Mouse (Mus musculus): ENCODE results near the gene Capn15. TPM values are rescaled to one million over a fixed set of nuclear protein-coding genes. Genes with fewer than 3 reads are reported as not detected.

Gene Capn15
- polyA plus RNA-seq, 1 experiment from 2014 or later, result 26.0 TPM

GRCm38 (mm10) chr17:25943769-25944168, 41.8 kb downstream of the Capn15 start:
- Histone ChIP-seq H3K9ac (replicated peaks; ENCODE audit: low read length) (no peak overlapping the region), H3K4me3 (ENCODE audit: low read length) (no peak overlapping the region), H3K4me2 (replicated peaks; ENCODE audit: low read depth, low read length) (no peak overlapping the region), H3K9me3 (ENCODE audit: low read length) (no peaks in the 10 kb centered on the region), H3K36me3 (ENCODE audit: insufficient read depth, low read length) (no peaks in the 10 kb centered on the region), H3K4me1 (ENCODE audit: insufficient read depth, low read length) (peaks cover 15% of the 10 kb centered on the region), H3K27ac (ENCODE audit: low read length) (no peak overlapping the region), H3K27me3 (ENCODE audit: insufficient read depth, low read length) (no peaks in the 10 kb centered on the region)
- ATAC-seq (ENCODE audit: low FRiP score, low TSS enrichment), result no peak
- WGBS, result 80% methylated on average over 9 of the region's 9 CpGs

- Histone ChIP-seq H3K9me3 (ENCODE audit: low read length) (no peaks in the 10 kb centered on the region), H3K4me2 (replicated peaks; ENCODE audit: low read depth, low read length) (no peak overlapping the region), H3K27ac (ENCODE audit: low read length) (no peak overlapping the region), H3K27me3 (ENCODE audit: insufficient read depth, low read length) (no peaks in the 10 kb centered on the region), H3K4me1 (ENCODE audit: insufficient read depth, low read length) (peaks cover 15% of the 10 kb centered on the region), H3K4me3 (ENCODE audit: low read length) (no peak overlapping the region), H3K36me3 (ENCODE audit: insufficient read depth, low read length) (no peaks in the 10 kb centered on the region), H3K9ac (replicated peaks; ENCODE audit: low read length) (no peak overlapping the region)
- no peak for ATAC-seq (ENCODE audit: low FRiP score, low TSS enrichment)
- WGBS, result 85% methylated on average over 3 of the region's 3 CpGs
These were observed 42.4 kb downstream of the Capn15 start for GRCm38 (mm10) chr17:25943221-25943620.

- no peak overlapping the region for H3K27ac ChIP-seq (ENCODE audit: low read length)
- H3K9ac ChIP-seq (replicated peaks; ENCODE audit: low read length), result no peak overlapping the region
- no peaks in the 10 kb centered on the region for H3K27me3 ChIP-seq (ENCODE audit: insufficient read depth, low read length)
- 78% methylated on average over 2 of the region's 2 CpGs for WGBS
- no peak overlapping the region for H3K4me2 ChIP-seq (replicated peaks; ENCODE audit: low read depth, low read length)
- no peaks in the 10 kb centered on the region for H3K36me3 ChIP-seq (ENCODE audit: insufficient read depth, low read length)
- ATAC-seq (ENCODE audit: low FRiP score, low TSS enrichment), result no peak
- H3K4me1 ChIP-seq (ENCODE audit: insufficient read depth, low read length), result peaks cover 15% of the 10 kb centered on the region
- no peak overlapping the region for H3K4me3 ChIP-seq (ENCODE audit: low read length)
- H3K9me3 ChIP-seq (ENCODE audit: low read length), result no peaks in the 10 kb centered on the region
These were observed 42.9 kb downstream of the Capn15 start for GRCm38 (mm10) chr17:25942597-25943151.

GRCm38 (mm10) chr17:25941511-25942241, 43.9 kb downstream of the Capn15 start:
- peak overlapping the region; percentile 96 for H3K27ac ChIP-seq (ENCODE audit: low read length)
- peak overlapping the region; percentile 83 for H3K4me2 ChIP-seq (replicated peaks; ENCODE audit: low read depth, low read length)
- no peaks in the 10 kb centered on the region for H3K9me3 ChIP-seq (ENCODE audit: low read length)
- H3K4me3 ChIP-seq (ENCODE audit: low read length), result peak overlapping the region; percentile 93
- 1% methylated on average over 54 of the region's 54 CpGs for WGBS
- no peaks in the 10 kb centered on the region for H3K27me3 ChIP-seq (ENCODE audit: insufficient read depth, low read length)
- peak overlapping the region; percentile 98 for H3K9ac ChIP-seq (replicated peaks; ENCODE audit: low read length)
- peak; percentile 46; the same call in 1 of the 2 replicates for ATAC-seq (ENCODE audit: low FRiP score, low TSS enrichment)
- peaks cover 15% of the 10 kb centered on the region for H3K4me1 ChIP-seq (ENCODE audit: insufficient read depth, low read length)
- peaks cover 5% of the 10 kb centered on the region for H3K36me3 ChIP-seq (ENCODE audit: insufficient read depth, low read length)

GRCm38 (mm10) chr17:25934526-25934925, 51.1 kb downstream of the Capn15 start:
- H3K4me3 ChIP-seq (ENCODE audit: low read length), result no peak overlapping the region
- H3K4me2 ChIP-seq (replicated peaks; ENCODE audit: low read depth, low read length), result no peak overlapping the region
- ATAC-seq (ENCODE audit: low FRiP score, low TSS enrichment), result no peak
- no peaks in the 10 kb centered on the region for H3K9me3 ChIP-seq (ENCODE audit: low read length)
- H3K36me3 ChIP-seq (ENCODE audit: insufficient read depth, low read length), result peaks cover 66% of the 10 kb centered on the region
- H3K9ac ChIP-seq (replicated peaks; ENCODE audit: low read length), result no peak overlapping the region
- no peaks in the 10 kb centered on the region for H3K27me3 ChIP-seq (ENCODE audit: insufficient read depth, low read length)
- no peak overlapping the region for H3K27ac ChIP-seq (ENCODE audit: low read length)
- WGBS, result 81% methylated on average over 1 of the region's 1 CpGs
- H3K4me1 ChIP-seq (ENCODE audit: insufficient read depth, low read length), result no peaks in the 10 kb centered on the region

GRCm38 (mm10) chr17:25925348-25925747, 60.2 kb downstream of the Capn15 start:
- Histone ChIP-seq H3K4me3 (ENCODE audit: low read length) (no peak overlapping the region), H3K4me2 (replicated peaks; ENCODE audit: low read depth, low read length) (no peak overlapping the region), H3K4me1 (ENCODE audit: insufficient read depth, low read length) (no peaks in the 10 kb centered on the region), H3K9me3 (ENCODE audit: low read length) (no peaks in the 10 kb centered on the region), H3K36me3 (ENCODE audit: insufficient read depth, low read length) (peaks cover 35% of the 10 kb centered on the region), H3K9ac (replicated peaks; ENCODE audit: low read length) (no peak overlapping the region), H3K27me3 (ENCODE audit: insufficient read depth, low read length) (no peaks in the 10 kb centered on the region), H3K27ac (ENCODE audit: low read length) (no peak overlapping the region)
- WGBS, result 84% methylated on average over 2 of the region's 2 CpGs
- ATAC-seq (ENCODE audit: low FRiP score, low TSS enrichment), result no peak

GRCm38 (mm10) chr17:25922120-25922519, 63.5 kb downstream of the Capn15 start:
- peaks cover 13% of the 10 kb centered on the region; the same call in 1 of the 2 replicates for H3K36me3 ChIP-seq (ENCODE audit: insufficient read depth, low read length)

GRCm38 (mm10) chr17:25919786-25920642, 65.6 kb downstream of the Capn15 start:
- H3K4me2 ChIP-seq (replicated peaks; ENCODE audit: low read depth, low read length), result peak overlapping the region; percentile 69
- peak overlapping the region; percentile 93 for H3K4me3 ChIP-seq (ENCODE audit: low read length)
- WGBS, result under 1% methylated on average over 37 of the region's 40 CpGs
- no peaks in the 10 kb centered on the region for H3K27me3 ChIP-seq (ENCODE audit: insufficient read depth, low read length)
- peak; percentile 99 for ATAC-seq (ENCODE audit: low FRiP score, low TSS enrichment)
- peaks cover 12% of the 10 kb centered on the region for H3K4me1 ChIP-seq (ENCODE audit: insufficient read depth, low read length)
- peak overlapping the region; percentile 79 for H3K9ac ChIP-seq (replicated peaks; ENCODE audit: low read length)
- no peaks in the 10 kb centered on the region for H3K9me3 ChIP-seq (ENCODE audit: low read length)
- H3K36me3 ChIP-seq (ENCODE audit: insufficient read depth, low read length), result no peaks in the 10 kb centered on the region
- H3K27ac ChIP-seq (ENCODE audit: low read length), result peak overlapping the region; percentile 97

More at GRCm38 (mm10) chr17:25922120-25922519, 63.5 kb downstream of the Capn15 start:
- H3K9ac ChIP-seq (replicated peaks; ENCODE audit: low read length), result no peak overlapping the region
- ATAC-seq (ENCODE audit: low FRiP score, low TSS enrichment), result no peak
- H3K27ac ChIP-seq (ENCODE audit: low read length), result no peak overlapping the region
- no peaks in the 10 kb centered on the region for H3K27me3 ChIP-seq (ENCODE audit: insufficient read depth, low read length)
- no peak overlapping the region for H3K4me2 ChIP-seq (replicated peaks; ENCODE audit: low read depth, low read length)
- no peaks in the 10 kb centered on the region for H3K9me3 ChIP-seq (ENCODE audit: low read length)
- peaks cover 12% of the 10 kb centered on the region for H3K4me1 ChIP-seq (ENCODE audit: insufficient read depth, low read length)
- 86% methylated on average over 5 of the region's 5 CpGs for WGBS
- no peak overlapping the region for H3K4me3 ChIP-seq (ENCODE audit: low read length)

GRCm38 (mm10) chr17:25919144-25919785, 66.3 kb downstream of the Capn15 start, which contains the start of gene Rab40c:
TSS of gene Rab40c (minus strand) at chr17:25919727.
- Histone ChIP-seq H3K9me3 (ENCODE audit: low read length) (no peaks in the 10 kb centered on the region), H3K27ac (ENCODE audit: low read length) (peak within 1 kb of the TSS; percentile 97), H3K4me3 (ENCODE audit: low read length) (peak within 1 kb of the TSS; percentile 93), H3K36me3 (ENCODE audit: insufficient read depth, low read length) (no peaks in the 10 kb centered on the region), H3K4me2 (replicated peaks; ENCODE audit: low read depth, low read length) (peak within 1 kb of the TSS; percentile 69), H3K9ac (replicated peaks; ENCODE audit: low read length) (peak within 1 kb of the TSS; percentile 84), H3K4me1 (ENCODE audit: insufficient read depth, low read length) (peaks cover 12% of the 10 kb centered on the region), H3K27me3 (ENCODE audit: insufficient read depth, low read length) (no peaks in the 10 kb centered on the region)
- WGBS, result under 1% methylated on average over 59 of the region's 78 CpGs
- ATAC-seq (ENCODE audit: low FRiP score, low TSS enrichment), result no peak

Measured in kidney, embryonic 16.5 days (tissue).